Mouse (Mus musculus) v-Abl transformed pro-B cells (cell line): ENCODE results near the gene Rbm17.
"Not testable (repeated sequence)": the region's sequence is repeated elsewhere in the genome, so short reads cannot be mapped to it uniquely, and the experiment has no call there.

Source experiments
- in situ Hi-C, 2 experiments: fragments of 400-800 bp; cut with MboI; formaldehyde crosslinking; loops; one replicate each; pipeline ENCODE4 v1.15.1; 2025; ENCODE audit not compliant: unreplicated experiment in 2 of 2

The Rbm17 gene

GRCm38 (mm10) chr2:11604053-11604452 lies at the start of gene Rbm17:
Rbm17 (minus strand) TSS chr2:11604153.
- in situ Hi-C loops, result loop anchor here (5.0 to 10.0 kb wide), 3 partner anchors 78 to 268 kb away; partner anchors contain the start of genes Ankrd16 (in 1 of the 2) and Fbh1 (in 1 of the 2)

GRCm38 (mm10) chr2:11653330-11653729 lies 49.4 kb upstream of the Rbm17 start:
- in situ Hi-C loops, result no loop called here

- in situ Hi-C loops, result no loop called here
These were observed 48.8 kb upstream of the Rbm17 start for GRCm38 (mm10) chr2:11652780-11653179.

GRCm38 (mm10) chr2:11652196-11652595 lies 48.2 kb upstream of the Rbm17 start:
- in situ Hi-C loops, result no loop called here

GRCm38 (mm10) chr2:11651476-11651875 lies 47.5 kb upstream of the Rbm17 start:
- in situ Hi-C loops, result no loop called here

- in situ Hi-C loops, result loop anchor here in 1 of 2 experiments (25.0 kb wide), 2 partner anchors 1767 to 1917 kb away; partner anchors contain the start of gene Vim
These were observed 41.3 kb upstream of the Rbm17 start for GRCm38 (mm10) chr2:11645297-11645696.

GRCm38 (mm10) chr2:11644057-11644456 lies 40.1 kb upstream of the Rbm17 start:
- in situ Hi-C loops, result loop anchor here in 1 of 2 experiments (25.0 kb wide), 2 partner anchors 1768 to 1918 kb away; partner anchors contain the start of gene Vim

GRCm38 (mm10) chr2:11642451-11642941 lies 38.5 kb upstream of the Rbm17 start, which contains the start of gene Il2ra:
Il2ra (plus strand) TSS chr2:11642807.
- in situ Hi-C loops, result loop anchor here in 1 of 2 experiments (25.0 kb wide), 2 partner anchors 1770 to 1920 kb away; partner anchors contain the start of gene Vim

- in situ Hi-C loops, result loop anchor here in 1 of 2 experiments (25.0 kb wide), 2 partner anchors 1775 to 1925 kb away; partner anchors contain the start of gene Vim
These were observed 33.2 kb upstream of the Rbm17 start for GRCm38 (mm10) chr2:11637115-11637514.

- in situ Hi-C loops, result loop anchor here in 1 of 2 experiments (25.0 kb wide), 2 partner anchors 1776 to 1926 kb away; partner anchors contain the start of gene Vim
These were observed 32.2 kb upstream of the Rbm17 start for GRCm38 (mm10) chr2:11636138-11636480.

- in situ Hi-C loops, result loop anchor here in 1 of 2 experiments (25.0 kb wide), 2 partner anchors 1777 to 1927 kb away; partner anchors contain the start of gene Vim
These were observed 31.7 kb upstream of the Rbm17 start for GRCm38 (mm10) chr2:11635471-11636137.

- in situ Hi-C loops, result loop anchor here in 1 of 2 experiments (25.0 kb wide), 2 partner anchors 1777 to 1927 kb away; partner anchors contain the start of gene Vim
These were observed 31.1 kb upstream of the Rbm17 start for GRCm38 (mm10) chr2:11635035-11635434.

GRCm38 (mm10) chr2:11625890-11626289 lies 21.9 kb upstream of the Rbm17 start, which contains the start of gene Gm17490:
Gm17490 (minus strand) TSS chr2:11626264.
- in situ Hi-C loops, result loop anchor here in 1 of 2 experiments (25.0 kb wide), 2 partner anchors 1786 to 1936 kb away; partner anchors contain the start of gene Vim

GRCm38 (mm10) chr2:11623726-11624125 lies 19.8 kb upstream of the Rbm17 start:
- in situ Hi-C loops, result no loop called here

GRCm38 (mm10) chr2:11623173-11623572 lies 19.2 kb upstream of the Rbm17 start:
- in situ Hi-C loops, result no loop called here

GRCm38 (mm10) chr2:11619598-11619997 lies 15.6 kb upstream of the Rbm17 start:
- in situ Hi-C loops, result no loop called here

- in situ Hi-C loops, result no loop called here
These were observed 12.9 kb upstream of the Rbm17 start for GRCm38 (mm10) chr2:11616846-11617245.

GRCm38 (mm10) chr2:11612939-11613338 lies 9.0 kb upstream of the Rbm17 start:
- in situ Hi-C loops, result not testable (repeated sequence)

GRCm38 (mm10) chr2:11606718-11607117 lies 2.8 kb upstream of the Rbm17 start:
- in situ Hi-C loops, result loop anchor here (5.0 to 10.0 kb wide), 2 partner anchors 56 to 168 kb away; partner anchors contain the start of genes Ankrd16 (in 1 of the 2) and Fbh1 (in 1 of the 2)

GRCm38 (mm10) chr2:11604911-11605310 lies 958 bp upstream of the Rbm17 start:
- in situ Hi-C loops, result loop anchor here (5.0 to 10.0 kb wide), 4 partner anchors 57 to 267 kb away; partner anchors contain the start of genes Ankrd16 (in 1 of the 2) and Fbh1 (in 1 of the 2)
